Mouse (Mus musculus): ENCODE measurements around the gene Ncbp1. TPM values are rescaled to one million over a fixed set of nuclear protein-coding genes. Genes with fewer than 3 reads are reported as not detected.
"Not testable (repeated sequence)": the region's sequence is repeated elsewhere in the genome, so short reads cannot be mapped to it uniquely, and the experiment has no call there.

Ncbp1 gene
- polyA plus RNA-seq, 1 experiment from 2014 or later = 118 TPM

- H3K36me3 ChIP-seq = peaks cover 40% of the 10 kb centered on the region
- H3K27ac ChIP-seq; H3K9me3 ChIP-seq (replicated peaks); H3K27me3 ChIP-seq (ENCODE audit: low read depth, poor library complexity, severe bottlenecking); H3K4me3 ChIP-seq; DNase-seq (ENCODE audit: low spot score): not testable (repeated sequence)
- peaks cover 20% of the 10 kb centered on the region for H3K4me1 ChIP-seq
Measured at GRCm38 (mm10) chr4:46192011-46192410, 53.6 kb downstream of the Ncbp1 start.

DNA sequence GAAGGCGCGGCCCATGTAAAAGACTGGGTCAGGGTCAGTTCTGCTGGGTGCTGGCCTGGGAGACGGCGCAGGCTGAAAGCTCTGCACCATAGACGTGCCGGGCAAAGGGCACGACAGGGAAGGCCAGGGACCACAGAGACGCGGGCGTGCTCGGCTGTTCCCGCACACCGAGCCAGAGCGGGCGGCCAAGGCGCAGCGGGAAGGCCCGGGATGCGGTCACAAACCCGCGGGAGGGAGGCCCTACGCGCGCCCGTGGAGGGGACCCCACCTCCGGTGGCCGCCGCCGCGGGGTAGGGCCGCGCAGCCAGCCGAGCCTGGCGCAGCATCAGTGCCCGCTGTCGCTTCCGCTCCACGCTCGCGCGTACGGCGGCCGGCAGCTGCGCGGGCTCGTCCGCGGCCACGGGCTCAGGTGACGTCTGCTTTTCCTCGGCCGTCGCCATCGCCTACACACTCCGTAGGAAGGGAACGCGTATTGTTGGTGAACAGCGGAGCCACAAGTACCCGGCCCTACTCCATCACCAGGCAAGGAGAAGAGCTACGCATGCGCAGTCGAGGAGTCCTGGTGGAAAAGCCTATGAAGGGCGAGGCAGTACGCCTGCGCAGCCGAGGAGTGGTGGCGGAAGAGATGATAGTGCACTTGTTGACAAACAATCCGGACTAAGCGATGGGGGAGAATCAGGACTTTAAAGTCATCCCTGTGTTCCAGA, 57.5 kb downstream of the Ncbp1 start, which contains the start of gene Xpa:
TSS of gene Xpa (minus strand) at position 531 of the 707 bp plus-strand sequence.
- Histone ChIP-seq H3K4me1 (peaks cover 20% of the 10 kb centered on the region), H3K9me3 (replicated peaks) (no peaks in the 10 kb centered on the region), H3K36me3 (peaks cover 5% of the 10 kb centered on the region), H3K4me3 (peak within 1 kb of the TSS; percentile 87), H3K27ac (peak within 1 kb of the TSS; percentile 91), H3K27me3 (ENCODE audit: low read depth, poor library complexity, severe bottlenecking) (peaks cover 7% of the 10 kb centered on the region)
- peak; percentile 96 for DNase-seq (ENCODE audit: low spot score)
- WGBS = under 1% methylated on average over 70 of the region's 70 CpGs

GRCm38 (mm10) chr4:46196513-46196912, 58.1 kb downstream of the Ncbp1 start:
- no peaks in the 10 kb centered on the region for H3K9me3 ChIP-seq (replicated peaks)
- H3K27ac ChIP-seq = peak overlapping the region; percentile 91
- peaks cover 20% of the 10 kb centered on the region for H3K4me1 ChIP-seq
- H3K27me3 ChIP-seq (ENCODE audit: low read depth, poor library complexity, severe bottlenecking) = peaks cover 12% of the 10 kb centered on the region
- DNase-seq (ENCODE audit: low spot score) = no peak
- H3K4me3 ChIP-seq = peak overlapping the region; percentile 87
- WGBS = 50% methylated on average over 6 of the region's 6 CpGs
- no peaks in the 10 kb centered on the region for H3K36me3 ChIP-seq

DNA sequence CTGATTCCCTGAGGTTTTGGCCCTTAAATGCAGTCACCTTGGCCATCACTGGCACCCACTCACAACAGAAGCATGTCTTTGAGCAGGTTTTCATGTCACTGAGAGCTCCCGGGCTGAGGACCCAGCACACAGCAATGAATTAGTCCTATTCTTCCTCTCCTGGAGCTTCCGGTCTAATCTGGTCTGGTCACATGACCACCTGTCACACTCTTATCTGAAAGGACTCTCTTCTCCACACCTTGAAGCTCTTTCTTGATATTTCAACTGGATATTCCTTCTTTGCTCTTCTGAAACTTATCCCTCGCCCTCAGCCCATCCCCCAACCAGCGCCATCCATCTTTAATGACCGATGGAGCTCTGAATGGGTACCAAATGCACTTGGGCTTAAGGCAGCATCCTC, 59.7 kb downstream of the Ncbp1 start:
- H3K27me3 ChIP-seq (ENCODE audit: low read depth, poor library complexity, severe bottlenecking) = peaks cover 26% of the 10 kb centered on the region
- H3K4me3 ChIP-seq = no peak overlapping the region
- no peak for DNase-seq (ENCODE audit: low spot score)
- WGBS = 76% methylated on average over 5 of the region's 5 CpGs
- no peak overlapping the region for H3K27ac ChIP-seq
- H3K36me3 ChIP-seq = no peaks in the 10 kb centered on the region
- H3K4me1 ChIP-seq = peaks cover 27% of the 10 kb centered on the region
- no peaks in the 10 kb centered on the region for H3K9me3 ChIP-seq (replicated peaks)

DNA sequence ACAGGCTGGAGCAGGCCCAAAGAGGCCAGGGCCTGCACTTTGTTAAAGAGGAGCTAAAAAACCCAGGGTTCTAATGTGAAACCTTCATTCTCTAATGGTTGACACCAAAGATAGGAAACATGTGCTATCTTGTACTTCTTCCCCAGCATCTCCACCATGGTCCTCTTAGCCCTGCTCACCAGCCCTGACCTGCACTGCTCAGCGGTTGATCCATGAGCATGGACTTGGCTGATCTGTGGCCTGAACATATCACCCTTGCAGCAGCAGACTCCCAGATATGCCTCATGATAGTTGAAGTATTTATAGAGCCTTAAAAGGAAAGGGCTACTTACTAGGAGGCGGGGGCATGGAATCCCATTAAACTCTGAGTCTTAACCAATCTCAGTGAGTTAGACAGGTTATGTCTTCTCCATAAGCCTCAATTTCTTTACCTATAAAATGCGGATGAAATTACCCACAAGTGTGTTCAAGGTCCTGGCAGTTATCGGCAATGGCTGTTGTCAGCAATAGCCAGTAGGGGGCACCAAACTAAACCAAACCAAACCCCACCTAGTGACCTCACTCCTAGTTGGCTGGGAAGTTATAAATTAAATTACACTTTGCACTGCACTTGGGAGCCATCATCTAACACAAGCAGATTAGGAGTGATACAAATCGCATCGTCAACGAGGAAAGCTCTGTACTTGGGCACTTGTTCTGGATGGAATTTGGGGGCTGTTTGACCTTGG, 63.6 kb downstream of the Ncbp1 start:
- Histone ChIP-seq H3K4me3 (peak overlapping the region; percentile 36), H3K27me3 (ENCODE audit: low read depth, poor library complexity, severe bottlenecking) (peaks cover 46% of the 10 kb centered on the region), H3K27ac (no peak overlapping the region), H3K36me3 (no peaks in the 10 kb centered on the region), H3K4me1 (peaks cover 8% of the 10 kb centered on the region), H3K9me3 (replicated peaks) (no peaks in the 10 kb centered on the region)
- WGBS = 12% methylated on average over 7 of the region's 7 CpGs
- DNase-seq (ENCODE audit: low spot score) = peak; percentile 79

- DNase-seq (ENCODE audit: low spot score) = no peak
- WGBS = 11% methylated on average over 23 of the region's 23 CpGs
- peaks cover 8% of the 10 kb centered on the region for H3K4me1 ChIP-seq
- H3K27me3 ChIP-seq (ENCODE audit: low read depth, poor library complexity, severe bottlenecking) = peaks cover 46% of the 10 kb centered on the region
- peak overlapping the region; percentile 36 for H3K4me3 ChIP-seq
- H3K36me3 ChIP-seq = no peaks in the 10 kb centered on the region
- peak overlapping the region; percentile 58; the same call in 1 of the 2 replicates for H3K27ac ChIP-seq
- H3K9me3 ChIP-seq (replicated peaks) = no peaks in the 10 kb centered on the region
Measured at GRCm38 (mm10) chr4:46202562-46203126, 64.2 kb downstream of the Ncbp1 start.

GRCm38 (mm10) chr4:46221090-46221489, 82.7 kb downstream of the Ncbp1 start:
- no peak overlapping the region for H3K4me3 ChIP-seq
- H3K36me3 ChIP-seq = no peaks in the 10 kb centered on the region
- no peak for DNase-seq (ENCODE audit: low spot score)
- WGBS = 93% methylated on average over 3 of the region's 3 CpGs
- H3K4me1 ChIP-seq = no peaks in the 10 kb centered on the region
- no peaks in the 10 kb centered on the region for H3K9me3 ChIP-seq (replicated peaks)
- H3K27ac ChIP-seq = no peak overlapping the region
- no peaks in the 10 kb centered on the region for H3K27me3 ChIP-seq (ENCODE audit: low read depth, poor library complexity, severe bottlenecking)

Other genes with a start within 250 kb of the Ncbp1 start
- not detected in 2 replicates for gene Ccdc180, start 248.3 kb upstream of the Ncbp1 start, polyA plus RNA-seq (2016; fragmentation: Nextera tagmentation; extraction: Ambion mirVana)
- gene Tdrd7, start 173.3 kb upstream of the Ncbp1 start, polyA plus RNA-seq (2016; fragmentation: Nextera tagmentation; extraction: Ambion mirVana) = 3.1 and 4.9 TPM in 2 replicates
- 2.0 TPM in 2 replicates for gene Tmod1, start 99.7 kb upstream of the Ncbp1 start, polyA plus RNA-seq (2016; fragmentation: Nextera tagmentation; extraction: Ambion mirVana)
- 65.8 and 72.8 TPM in 2 replicates for gene Tstd2, start 81 bp downstream of the Ncbp1 start, polyA plus RNA-seq (2016; fragmentation: Nextera tagmentation; extraction: Ambion mirVana)
- gene Xpa, start 57.7 kb downstream of the Ncbp1 start, polyA plus RNA-seq (2016; fragmentation: Nextera tagmentation; extraction: Ambion mirVana) = 18.4 and 24.1 TPM in 2 replicates
- 0.35 TPM in 1 of 2 replicates, not detected in the other for gene Foxe1, start 205.0 kb downstream of the Ncbp1 start, polyA plus RNA-seq (2016; fragmentation: Nextera tagmentation; extraction: Ambion mirVana)

Measured in limb, embryonic 10.5 days (tissue).